Mouse (Mus musculus) myocyte (in vitro differentiated cells): ENCODE results near the gene Abcb8.

ENCODE experiments used
- CEBPB ChIP-seq: IDR thresholded peaks from 2 replicates; pipeline ENCODE4 v1.6.1; 2011; ENCODE audit warnings: mild to moderate bottlenecking, moderate library complexity; ENCODE audit not compliant: poor library complexity, insufficient read depth, severe bottlenecking
- E2F4 ChIP-seq: IDR thresholded peaks from one replicate; pipeline ENCODE4 v1.6.1; 2011; ENCODE audit warnings: mild to moderate bottlenecking, control low read depth, moderate library complexity; ENCODE audit not compliant: insufficient read depth
- MAX ChIP-seq: IDR thresholded peaks from one replicate; pipeline ENCODE4 v1.6.1; 2011; ENCODE audit warnings: low read depth, mild to moderate bottlenecking, control low read depth
- MYOD1 ChIP-seq, 3 experiments: IDR thresholded peaks; one replicate each; pipeline ENCODE4 v1.6.1; 2011; ENCODE audit warnings: control low read depth in 2 of 3, low read depth in 2 of 3, mild to moderate bottlenecking in 2 of 3, moderate library complexity in 1 of 3; ENCODE audit not compliant: insufficient read length in 2 of 3, control insufficient read depth in 1 of 3
- MYOG ChIP-seq, 3 experiments: IDR thresholded peaks; one replicate each; pipeline ENCODE4 v1.6.1; 2011; ENCODE audit warnings: control low read depth in 2 of 3, low read depth in 2 of 3, mild to moderate bottlenecking in 2 of 3; ENCODE audit not compliant: insufficient read length in 2 of 3, control insufficient read depth in 1 of 3, insufficient read depth in 1 of 3
- POLR2A ChIP-seq: IDR thresholded peaks from one replicate; pipeline ENCODE4 v1.6.1; 2011; ENCODE audit warnings: low read depth, mild to moderate bottlenecking, control low read depth, moderate library complexity; ENCODE audit not compliant: insufficient read length
- SRF ChIP-seq: IDR thresholded peaks from one replicate; pipeline ENCODE4 v1.6.1; 2011; ENCODE audit warnings: low read depth; ENCODE audit not compliant: control insufficient read depth, insufficient read length
- TCF12 ChIP-seq: IDR thresholded peaks from one replicate; pipeline ENCODE4 v1.6.1; 2011; ENCODE audit warnings: mild to moderate bottlenecking, control low read depth; ENCODE audit not compliant: poor library complexity, insufficient read depth, severe bottlenecking

DNA sequence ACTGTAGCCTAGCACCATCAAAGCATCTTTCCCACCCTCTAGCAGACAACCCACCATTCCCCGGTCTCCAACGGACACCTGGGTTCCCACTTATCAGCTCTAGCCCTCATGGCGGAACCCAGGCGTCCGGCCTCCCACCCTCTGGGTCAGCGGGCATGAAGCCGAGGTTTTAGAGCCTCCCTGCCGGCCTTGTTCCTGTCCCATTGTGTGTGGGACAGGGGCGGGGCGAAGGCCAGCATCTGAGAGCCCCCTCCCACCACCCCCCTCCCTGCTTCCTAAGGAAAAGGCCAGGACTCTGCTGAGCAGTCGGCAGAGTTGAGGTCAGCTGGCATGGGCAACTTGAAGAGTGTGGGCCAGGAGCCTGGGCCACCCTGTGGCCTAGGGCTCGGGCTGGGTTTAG lies 29.0 kb upstream of the Abcb8 start, which contains the start of gene Nos3:
- TF ChIP-seq TCF12: no peak
- TF ChIP-seq CEBPB: no peak
- no peak for TF ChIP-seq MAX
- no peak for TF ChIP-seq MYOG (IDR thresholded peaks at IDR 0.05; ENCODE audit: control insufficient read depth in 1 of 3, insufficient read depth in 1 of 3, insufficient read length in 2 of 3, low read depth in 2 of 3)
- TF ChIP-seq SRF: no peak
- TF ChIP-seq POLR2A: no peak
- TF ChIP-seq MYOD1 (IDR thresholded peaks at IDR 0.05; ENCODE audit: control insufficient read depth in 1 of 3, insufficient read length in 2 of 3, low read depth in 2 of 3): no peak
- TF ChIP-seq E2F4: no peak
